Mouse (Mus musculus) CH12.LX (cell line): ENCODE measurements around the gene Dnah17. TPM values are rescaled to one million over a fixed set of nuclear protein-coding genes. Genes with fewer than 3 reads are reported as not detected.

Experiments
- DNase-seq: peaks from one replicate; pipeline ENCODE4 v3.0.0-alpha.2; 2013; ENCODE audit errors: extremely low read depth
- H3K27ac ChIP-seq: 2 replicates; pipeline ENCODE4 v1.5.1; 2012; ENCODE audit warnings: low read depth, mild to moderate bottlenecking, control low read depth, moderate library complexity; ENCODE audit not compliant: insufficient read depth
- H3K27me3 ChIP-seq: replicated peaks from 2 replicates; pipeline ENCODE3; 2012; ENCODE audit warnings: inconsistent platforms
- H3K36me3 ChIP-seq, 2 experiments: replicated peaks in 1 of 2; 2 replicates each; pipeline versions ENCODE3 to v1.6.1; 2012; ENCODE audit warnings: inconsistent platforms in 1 of 2, low read length in 1 of 2, mild to moderate bottlenecking in 1 of 2, mixed read lengths in 1 of 2, moderate library complexity in 1 of 2; ENCODE audit not compliant: control insufficient read depth in 1 of 2, insufficient read depth in 1 of 2
- H3K4me1 ChIP-seq, 2 experiments: 2 replicates each; pipeline ENCODE4 v1.6.1; 2012; ENCODE audit warnings: inconsistent platforms in 1 of 2, moderate library complexity in 1 of 2; ENCODE audit not compliant: insufficient read depth in 2 of 2, control insufficient read depth in 1 of 2
- H3K4me2 ChIP-seq: 2 replicates; pipeline ENCODE4 v1.6.1; 2012; ENCODE audit warnings: low read depth, mild to moderate bottlenecking, control low read depth; ENCODE audit not compliant: poor library complexity, insufficient read depth, severe bottlenecking
- H3K4me3 ChIP-seq, 3 experiments: fragments of 150-350 bp in 1 of 3; sonication (generic) in 1 of 3; replicated peaks in 1 of 3; 2 replicates each; pipeline versions ENCODE3 to v1.5.1; 2011 to 2012; ENCODE audit warnings: low read depth in 2 of 3, low read length in 2 of 3, mild to moderate bottlenecking in 2 of 3, moderate library complexity in 2 of 3, control low read depth in 1 of 3, improper control_type of control experiment in 1 of 3, inconsistent platforms in 1 of 3, mixed read lengths in 1 of 3; ENCODE audit not compliant: poor library complexity in 1 of 3
- H3K79me2 ChIP-seq: replicated peaks from 2 replicates; pipeline ENCODE4 v1.6.1; 2012; ENCODE audit warnings: mild to moderate bottlenecking, moderate library complexity; ENCODE audit not compliant: control insufficient read depth, poor library complexity, insufficient read depth, severe bottlenecking; ENCODE audit errors: extremely low read depth
- H3K9ac ChIP-seq: 2 replicates; pipeline ENCODE4 v1.6.1; 2012; ENCODE audit warnings: low read depth, mild to moderate bottlenecking, control low read depth, moderate library complexity; ENCODE audit not compliant: insufficient read depth
- H3K9me3 ChIP-seq: replicated peaks from 2 replicates; pipeline ENCODE3; 2012; ENCODE audit warnings: low read length, inconsistent platforms, mixed read lengths
- BHLHE40 ChIP-seq: IDR thresholded peaks from 2 replicates; pipeline ENCODE4 v1.6.1; 2011; ENCODE audit warnings: mild to moderate bottlenecking, low read depth, low read length, improper control_type of control experiment
- CTCF ChIP-seq, 2 experiments: IDR thresholded peaks in 1 of 2; conservative IDR thresholded peaks in 1 of 2; 2 replicates each; pipeline ENCODE4 v1.5.1; 2011 to 2012; ENCODE audit warnings: low read depth in 2 of 2, low read length in 2 of 2, improper control_type of control experiment in 1 of 2, inconsistent platforms in 1 of 2, mild to moderate bottlenecking in 1 of 2, moderate library complexity in 1 of 2
- E2F4 ChIP-seq: IDR thresholded peaks from 2 replicates; pipeline ENCODE4 v1.6.1; 2011; ENCODE audit warnings: low read depth, low read length, improper control_type of control experiment; ENCODE audit not compliant: insufficient replicate concordance
- ELF1 ChIP-seq: IDR thresholded peaks from 2 replicates; pipeline ENCODE4 v1.6.1; 2014; ENCODE audit warnings: low read depth, mild to moderate bottlenecking, inconsistent platforms, low read length, improper control_type of control experiment
- EP300 ChIP-seq: IDR thresholded peaks from 2 replicates; pipeline ENCODE4 v1.6.1; 2011; ENCODE audit warnings: low read length, improper control_type of control experiment
- GABPA ChIP-seq: IDR thresholded peaks from 2 replicates; pipeline ENCODE4 v1.6.1; 2012; ENCODE audit warnings: low read depth, low read length, improper control_type of control experiment, inconsistent platforms; ENCODE audit not compliant: insufficient replicate concordance
- HCFC1 ChIP-seq: IDR thresholded peaks from 2 replicates; pipeline ENCODE4 v1.6.1; 2012; ENCODE audit warnings: low read depth, mild to moderate bottlenecking, inconsistent platforms, low read length, improper control_type of control experiment
- IRF4 ChIP-seq: IDR thresholded peaks from 2 replicates; pipeline ENCODE4 v1.6.1; 2014; ENCODE audit warnings: low read depth, mild to moderate bottlenecking, inconsistent platforms, low read length, improper control_type of control experiment
- JUN ChIP-seq: IDR thresholded peaks from 2 replicates; pipeline ENCODE4 v1.6.1; 2011; ENCODE audit warnings: low read depth, mild to moderate bottlenecking, low read length, improper control_type of control experiment, moderate library complexity; ENCODE audit not compliant: insufficient read depth
- JUND ChIP-seq: conservative IDR thresholded peaks from 2 replicates; pipeline ENCODE4 v1.6.1; 2011; ENCODE audit warnings: low read depth, low read length, improper control_type of control experiment
- KAT2A ChIP-seq: IDR thresholded peaks from 2 replicates; pipeline ENCODE4 v1.6.1; 2012; ENCODE audit warnings: low read length, improper control_type of control experiment, inconsistent platforms; ENCODE audit not compliant: insufficient replicate concordance
- MAFK ChIP-seq: IDR thresholded peaks from 2 replicates; pipeline ENCODE4 v1.6.1; 2011; ENCODE audit warnings: low read length, improper control_type of control experiment; ENCODE audit not compliant: insufficient replicate concordance
- MXI1 ChIP-seq: IDR thresholded peaks from 2 replicates; pipeline ENCODE4 v1.6.1; 2011; ENCODE audit warnings: mild to moderate bottlenecking, low read depth, low read length, improper control_type of control experiment
- MYC ChIP-seq: IDR thresholded peaks from 2 replicates; pipeline ENCODE4 v1.6.1; 2011; ENCODE audit warnings: low read depth, mild to moderate bottlenecking, improper control_type of control experiment, low read length
- NELFE ChIP-seq: IDR thresholded peaks from 2 replicates; pipeline ENCODE4 v1.6.1; 2011; ENCODE audit warnings: low read depth, low read length, improper control_type of control experiment
- NRF1 ChIP-seq: IDR thresholded peaks from 2 replicates; pipeline ENCODE4 v1.6.1; 2014; ENCODE audit warnings: low read depth, mild to moderate bottlenecking, inconsistent platforms, low read length, improper control_type of control experiment, moderate library complexity
- PAX5 ChIP-seq: IDR thresholded peaks from 2 replicates; pipeline ENCODE4 v1.6.1; 2012; ENCODE audit warnings: low read length, inconsistent platforms, mixed read lengths
- POLR2A ChIP-seq: IDR thresholded peaks from 2 replicates; pipeline ENCODE4 v1.6.1; 2011; ENCODE audit warnings: low read depth, mild to moderate bottlenecking, improper control_type of control experiment, low read length
- POLR2AphosphoS2 ChIP-seq: IDR thresholded peaks from 2 replicates; pipeline ENCODE4 v1.6.1; 2011; ENCODE audit warnings: low read depth, low read length, improper control_type of control experiment
- RAD21 ChIP-seq: IDR thresholded peaks from 2 replicates; pipeline ENCODE4 v1.6.1; 2011; ENCODE audit warnings: low read depth, mild to moderate bottlenecking, low read length, improper control_type of control experiment, moderate library complexity
- RCOR1 ChIP-seq: conservative IDR thresholded peaks from 2 replicates; pipeline ENCODE4 v1.6.1; 2012; ENCODE audit warnings: low read depth, mild to moderate bottlenecking, inconsistent platforms, low read length, improper control_type of control experiment
- SIN3A ChIP-seq: IDR thresholded peaks from 2 replicates; pipeline ENCODE4 v1.6.1; 2012; ENCODE audit warnings: low read length, improper control_type of control experiment, inconsistent platforms
- SMC3 ChIP-seq: IDR thresholded peaks from 2 replicates; pipeline ENCODE4 v1.6.1; 2011; ENCODE audit warnings: low read depth, low read length, improper control_type of control experiment
- TBP ChIP-seq: conservative IDR thresholded peaks from 2 replicates; pipeline ENCODE4 v1.6.1; 2011; ENCODE audit warnings: low read depth, low read length, improper control_type of control experiment
- TCF12 ChIP-seq: IDR thresholded peaks from 2 replicates; pipeline ENCODE4 v1.6.1; 2014; ENCODE audit warnings: low read depth, mild to moderate bottlenecking, inconsistent platforms, low read length, improper control_type of control experiment
- UBTF ChIP-seq: IDR thresholded peaks from 2 replicates; pipeline ENCODE4 v1.6.1; 2012; ENCODE audit warnings: low read depth, mild to moderate bottlenecking, inconsistent platforms, low read length, improper control_type of control experiment, moderate library complexity
- USF1 ChIP-seq: IDR thresholded peaks from 2 replicates; pipeline ENCODE4 v1.6.1; 2014; ENCODE audit warnings: low read depth, mild to moderate bottlenecking, inconsistent platforms, low read length, improper control_type of control experiment
- USF2 ChIP-seq: conservative IDR thresholded peaks from 2 replicates; pipeline ENCODE4 v1.6.1; 2011; ENCODE audit warnings: low read depth, low read length, improper control_type of control experiment
- ZC3H11A ChIP-seq: IDR thresholded peaks from 2 replicates; pipeline ENCODE4 v1.6.1; 2012; ENCODE audit warnings: low read depth, mild to moderate bottlenecking, inconsistent platforms, low read length, improper control_type of control experiment
- ZKSCAN1 ChIP-seq: IDR thresholded peaks from 2 replicates; pipeline ENCODE4 v1.6.1; 2012; ENCODE audit warnings: low read depth, inconsistent platforms, low read length, improper control_type of control experiment, borderline replicate concordance
- ZMIZ1 ChIP-seq: IDR thresholded peaks from 2 replicates; pipeline ENCODE4 v1.6.1; 2012; ENCODE audit warnings: low read depth, mild to moderate bottlenecking, inconsistent platforms, low read length, improper control_type of control experiment
- ZNF384 ChIP-seq: IDR thresholded peaks from 2 replicates; pipeline ENCODE4 v1.6.1; 2012; ENCODE audit warnings: low read depth, low read length, improper control_type of control experiment, inconsistent platforms
- dilution Hi-C: fragments of 300-500 bp; cut with MboI; formaldehyde crosslinking; loops from 2 replicates; pipeline ENCODE4 v1.14.3; 2020; ENCODE audit warnings: low sequenced_read_pairs; ENCODE audit not compliant: extremely low pct_unique_long_range_greater_than_20kb, extremely low pct_ligation_motif_present
- in situ Hi-C: fragments of 300-500 bp; cut with MboI; formaldehyde crosslinking; loops from 3 replicates; pipeline ENCODE4 v1.14.3; 2019; ENCODE audit warnings: low sequenced_read_pairs, low pct_ligation_motif_present, low pct_unique_long_range_greater_than_20kb, mixed read lengths
- polyA plus RNA-seq: library from polyadenylated mRNA; unstranded; fragments of >175 nt; gene quantifications from 2 replicates; pipeline ENCODE4 v1.2.1, GENCODE M21; 2012; ENCODE audit warnings: low read depth; ENCODE audit not compliant: insufficient read length
- total RNA-seq, 2 experiments: library from RNA; depleted of rRNA; stranded (reverse); fragments of 300-350 nt in 1 of 2; fragments of >200 nt in 1 of 2; gene quantifications; 2 replicates each; pipeline ENCODE4 v1.2.3; 2012 to 2014

Gene Dnah17
- total and polyA plus RNA-seq, 3 experiments, result 0.08 to 0.23 TPM; not detected in 1

DNA sequence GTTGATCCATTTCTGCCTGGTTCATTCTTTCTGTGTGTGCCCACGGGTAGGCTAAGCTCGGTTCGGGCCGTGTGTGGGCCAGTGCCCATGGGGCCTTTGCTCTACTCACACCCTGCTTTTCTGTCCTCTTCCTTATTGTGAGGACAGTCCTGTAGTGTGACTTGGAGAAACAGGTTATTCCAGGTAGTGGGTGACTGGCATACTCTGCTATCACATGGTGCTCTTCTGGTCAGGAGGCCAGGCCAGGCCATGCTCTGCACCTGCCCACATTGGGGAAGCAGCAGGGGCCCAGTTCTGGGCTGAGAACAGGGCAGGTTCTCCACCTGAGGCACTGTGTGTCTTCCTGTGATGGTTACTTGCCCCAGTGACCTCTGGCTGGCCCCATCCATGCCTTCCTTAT is 132.1 kb downstream of the Dnah17 start:
- dilution Hi-C loops, result no loop called here

DNA sequence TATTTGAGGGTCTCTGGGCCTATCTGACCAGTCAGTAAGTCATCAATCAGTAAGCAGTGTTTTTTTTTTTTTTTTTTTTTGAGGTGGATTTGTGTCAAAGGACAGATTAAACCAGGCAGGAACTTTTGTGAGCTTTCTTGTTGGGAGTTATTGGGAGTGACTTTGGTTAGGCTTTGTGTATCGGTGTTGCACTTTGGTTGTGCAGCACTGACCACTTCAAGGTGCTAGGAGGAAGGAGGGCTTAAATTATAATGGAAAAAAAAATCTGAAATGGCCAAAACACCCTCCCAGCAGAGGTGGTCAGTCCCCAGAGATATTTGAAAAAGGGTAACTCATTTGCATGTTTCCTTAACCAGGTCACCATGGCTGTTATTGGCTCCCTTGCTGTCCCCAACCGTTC is 133.3 kb downstream of the Dnah17 start:
- dilution Hi-C loops, result no loop called here
- Histone ChIP-seq H3K4me1 (peaks cover 66 to 87% of the 10 kb centered on the region in 2 experiments), H3K36me3 (peaks cover 33 to 88% of the 10 kb centered on the region in 2 experiments), H3K4me3 (no peak overlapping the region), H3K27me3 (no peaks in the 10 kb centered on the region), H3K4me2 (peak overlapping the region; percentile 6; the same call in 1 of the 2 replicates), H3K27ac (peak overlapping the region; percentile 55; the same call in 1 of the 2 replicates), H3K9me3 (no peaks in the 10 kb centered on the region), H3K79me2 (peaks cover 68% of the 10 kb centered on the region), H3K9ac (no peak overlapping the region)
- in situ Hi-C loops, result no loop called here
- DNase-seq, result no peak
- TF ChIP-seq NRF1 (no peak), GABPA (no peak), USF2 (no peak), ZMIZ1 (no peak), POLR2A (no peak), POLR2AphosphoS2 (no peak), JUND (no peak), BHLHE40 (no peak), JUN (no peak), KAT2A (0 out of 2 replicates have a peak, but pooled peaks have one; percentile 34), ZKSCAN1 (no peak), RAD21 (no peak), MAFK (no peak), ELF1 (no peak), UBTF (no peak), USF1 (no peak), TCF12 (0 out of 2 replicates have a peak, but pooled peaks have one; percentile 26), RCOR1 (no peak), ZC3H11A (no peak), NELFE (no peak), ZNF384 (peak; percentile 82), SIN3A (no peak), MYC (no peak), PAX5 (no peak), HCFC1 (no peak), IRF4 (no peak), CTCF (conservative IDR thresholded peaks at IDR 0.05 in 1 of 2, IDR thresholded peaks at IDR 0.05 in 1 of 2; ENCODE audit: low read depth in 2 of 2, low read length in 2 of 2) (no peak), SMC3 (no peak), EP300 (peak; percentile 53; the same call in 1 of the 2 replicates)

More for the DNA sequence above, 132.1 kb downstream of the Dnah17 start:
- no peak for DNase-seq
- no peak for TF ChIP-seq KAT2A
- TF ChIP-seq MXI1, result no peak
- no peak for TF ChIP-seq ELF1
- TF ChIP-seq POLR2A, result no peak
- no peak for TF ChIP-seq IRF4
- no peak for TF ChIP-seq USF2
- no peak for TF ChIP-seq E2F4
- no peak for TF ChIP-seq SIN3A
- TF ChIP-seq ZKSCAN1, result no peak
- TF ChIP-seq POLR2AphosphoS2, result no peak
- TF ChIP-seq GABPA, result no peak
- TF ChIP-seq USF1, result no peak
- TF ChIP-seq TBP, result no peak
- no peaks in the 10 kb centered on the region for H3K27me3 ChIP-seq
- no peak overlapping the region for H3K4me3 ChIP-seq
- peaks cover 44 to 87% of the 10 kb centered on the region in 2 experiments for H3K36me3 ChIP-seq
- H3K79me2 ChIP-seq, result peaks cover 56% of the 10 kb centered on the region
- H3K9ac ChIP-seq, result no peak overlapping the region
- peak overlapping the region; percentile 0; the same call in 1 of the 2 replicates for H3K27ac ChIP-seq
- no peaks in the 10 kb centered on the region for H3K9me3 ChIP-seq
- H3K4me2 ChIP-seq, result no peak overlapping the region
- peaks cover 53 to 74% of the 10 kb centered on the region in 2 experiments for H3K4me1 ChIP-seq
- in situ Hi-C loops, result no loop called here
